Mouse (Mus musculus) cerebellum, adult 9-11 months (tissue): ENCODE measurements around the gene Fzd7.
A peak's percentile ranks its signal among the peaks of the same experiment; 100 is the strongest.
"Not testable (repeated sequence)": the region's sequence is repeated elsewhere in the genome, so short reads cannot be mapped to it uniquely, and the experiment has no call there.

Source experiments
- DNase-seq: peaks from one replicate; pipeline ENCODE4 v3.0.0; 2022

The Fzd7 gene

DNA sequence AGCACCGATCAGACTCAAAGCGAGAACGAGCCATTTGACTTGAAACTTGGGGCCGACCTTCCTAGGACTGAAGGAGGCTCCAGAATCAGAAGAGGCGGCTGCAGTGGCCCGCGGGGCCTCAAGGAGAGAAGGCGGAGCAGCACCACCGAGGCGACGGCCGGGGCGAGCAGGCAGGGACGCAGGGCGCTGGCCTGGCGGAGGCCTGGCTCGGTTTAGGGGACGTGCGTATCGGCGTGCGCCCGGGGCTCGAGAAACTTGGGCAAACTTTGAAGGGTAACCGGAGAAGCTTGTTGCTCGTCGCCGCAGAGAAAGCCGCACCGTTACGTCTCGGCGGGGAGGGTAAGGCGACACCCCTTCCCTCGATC, at the start of gene Fzd7:
TSS of gene Fzd7 (plus strand) at position 94 of the 365 bp plus-strand sequence.
- DNase-seq: no peak

GRCm38 (mm10) chr1:59433296-59433695, 48.9 kb upstream of the Fzd7 start:
- no peak for DNase-seq

GRCm38 (mm10) chr1:59434071-59434470, 48.2 kb upstream of the Fzd7 start:
- DNase-seq: peak; percentile 89

GRCm38 (mm10) chr1:59435270-59435669, 47.0 kb upstream of the Fzd7 start:
- DNase-seq: no peak

- DNase-seq: no peak
Observed at GRCm38 (mm10) chr1:59436321-59436720, 45.9 kb upstream of the Fzd7 start.

GRCm38 (mm10) chr1:59437927-59438326, 44.3 kb upstream of the Fzd7 start:
- no peak for DNase-seq

DNA sequence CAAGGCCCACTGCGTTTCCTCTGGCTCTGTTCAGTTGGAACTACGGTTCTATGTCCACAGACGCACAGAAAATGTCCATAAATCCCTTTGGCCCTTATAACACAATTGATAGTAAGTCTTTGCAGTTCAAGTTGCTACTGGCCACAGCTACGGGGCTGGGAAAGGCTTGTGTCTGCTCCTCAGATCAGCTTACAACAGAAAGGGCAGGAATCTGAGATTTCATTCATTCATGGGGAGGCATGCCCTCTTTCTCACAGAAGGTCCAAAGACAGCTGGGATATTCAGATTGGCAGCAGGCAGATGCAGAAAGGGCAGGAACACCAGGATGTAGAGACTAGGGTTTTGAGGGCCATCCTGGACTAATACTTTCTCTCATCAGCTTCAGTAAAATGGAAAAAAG, 43.9 kb upstream of the Fzd7 start:
- no peak for DNase-seq

DNA sequence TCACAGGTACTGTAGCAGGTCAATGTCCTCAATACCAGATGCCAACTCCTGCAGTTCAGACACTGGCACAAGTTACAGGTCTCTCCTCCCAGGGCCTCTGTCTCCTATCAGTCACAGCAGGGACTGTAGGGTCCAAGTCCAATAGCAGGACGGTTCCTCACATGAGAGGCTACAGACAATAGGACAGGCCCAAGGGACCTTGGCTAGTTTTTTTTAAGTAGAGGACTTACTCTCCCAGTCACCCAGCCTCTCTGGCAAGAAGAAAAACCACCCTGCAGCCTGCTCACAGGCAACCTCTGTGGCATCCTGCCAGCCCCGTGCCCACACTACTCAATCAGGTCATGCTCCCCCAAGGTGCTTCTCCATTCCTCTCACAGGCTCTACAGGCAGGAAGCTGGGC, 43.0 kb upstream of the Fzd7 start:
- DNase-seq: peak; percentile 67

GRCm38 (mm10) chr1:59439941-59440340, 42.3 kb upstream of the Fzd7 start:
- no peak for DNase-seq

GRCm38 (mm10) chr1:59442721-59443120, 39.5 kb upstream of the Fzd7 start:
- not testable (repeated sequence) for DNase-seq

DNA sequence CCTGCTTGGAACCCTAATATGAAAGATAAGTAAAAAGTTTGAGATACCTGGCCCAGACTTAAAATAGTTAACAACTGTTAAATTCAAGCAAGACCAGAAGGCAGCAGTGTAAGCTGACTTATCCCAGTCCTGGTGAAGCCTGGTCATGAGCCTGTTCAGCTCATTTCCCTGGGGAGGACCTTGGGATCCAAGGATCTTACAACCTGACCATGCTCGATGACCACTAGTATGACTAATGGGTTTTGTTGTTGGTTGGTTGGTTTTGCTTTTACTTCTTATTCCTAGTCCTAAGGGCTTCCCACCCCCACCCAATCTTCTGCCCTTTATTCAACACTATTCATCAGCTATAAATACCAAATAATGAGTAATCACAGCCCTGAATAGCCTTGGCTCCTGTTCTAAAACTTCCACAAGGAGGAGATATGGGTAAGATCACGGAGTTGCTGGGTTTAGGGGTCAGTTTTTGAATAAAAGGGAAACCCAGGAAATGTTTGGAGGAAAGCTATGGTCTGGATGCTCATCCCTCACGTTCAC, 38.0 kb upstream of the Fzd7 start:
- no peak for DNase-seq

- DNase-seq: no peak
Observed at GRCm38 (mm10) chr1:59445242-59445641, 37.0 kb upstream of the Fzd7 start.

DNA sequence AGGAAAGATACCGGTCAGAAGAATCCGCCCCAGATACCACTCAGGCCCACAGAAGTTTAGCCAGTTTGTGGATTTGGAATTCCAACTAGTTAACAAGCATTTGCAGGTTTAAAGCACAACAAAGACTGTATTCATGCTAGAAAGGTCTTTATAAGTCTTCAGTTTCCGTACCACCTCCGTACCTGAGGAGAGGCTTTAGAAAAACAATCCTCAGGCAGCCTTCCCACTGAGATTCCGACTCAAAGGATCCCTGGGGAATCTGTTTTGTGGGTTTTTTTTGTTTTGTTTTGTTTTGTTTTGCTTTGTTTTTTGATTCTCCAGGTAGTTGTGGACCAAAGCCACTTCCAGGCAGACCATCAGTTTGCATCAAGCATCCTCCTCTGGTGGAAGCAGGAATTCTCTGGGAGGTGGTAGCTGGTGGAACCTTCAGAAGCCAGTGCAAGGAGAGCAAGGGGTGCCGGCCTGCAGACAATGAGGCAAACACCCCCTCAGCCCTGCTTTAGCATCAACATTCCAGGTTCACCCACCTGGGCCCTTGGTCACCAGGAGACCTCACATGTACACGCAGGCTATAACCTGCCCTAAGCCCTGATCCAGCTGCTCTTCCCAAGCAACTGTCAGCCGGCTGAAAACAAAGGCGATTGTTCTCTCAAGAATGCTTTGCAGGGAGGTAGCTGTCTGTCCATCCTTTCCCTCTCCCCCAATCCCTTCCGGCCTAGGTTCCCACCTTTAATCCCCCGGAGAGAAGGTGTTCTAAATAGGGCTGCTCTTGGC, 33.5 kb upstream of the Fzd7 start:
- DNase-seq: no peak

DNA sequence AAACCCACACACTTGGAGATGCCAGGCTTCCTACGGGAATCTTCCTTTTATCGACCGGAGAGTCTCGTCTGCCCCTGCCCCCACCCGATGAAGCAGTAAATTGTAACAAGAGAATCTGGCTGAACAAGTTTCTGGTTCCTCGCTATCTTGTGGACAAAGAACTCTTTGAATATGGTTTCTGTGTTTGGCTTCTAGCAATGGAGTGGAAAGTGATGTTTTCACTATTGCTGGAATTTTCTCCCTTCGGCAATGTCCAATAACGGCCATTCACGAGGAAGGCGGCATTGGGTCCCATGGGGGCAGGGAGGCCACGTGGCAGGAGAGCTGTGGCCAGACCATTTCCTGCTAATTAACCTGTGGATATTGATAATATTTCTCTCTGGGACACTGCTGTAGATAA, 32.8 kb upstream of the Fzd7 start:
- no peak for DNase-seq

GRCm38 (mm10) chr1:59450896-59451295, 31.3 kb upstream of the Fzd7 start:
- DNase-seq: no peak

DNA sequence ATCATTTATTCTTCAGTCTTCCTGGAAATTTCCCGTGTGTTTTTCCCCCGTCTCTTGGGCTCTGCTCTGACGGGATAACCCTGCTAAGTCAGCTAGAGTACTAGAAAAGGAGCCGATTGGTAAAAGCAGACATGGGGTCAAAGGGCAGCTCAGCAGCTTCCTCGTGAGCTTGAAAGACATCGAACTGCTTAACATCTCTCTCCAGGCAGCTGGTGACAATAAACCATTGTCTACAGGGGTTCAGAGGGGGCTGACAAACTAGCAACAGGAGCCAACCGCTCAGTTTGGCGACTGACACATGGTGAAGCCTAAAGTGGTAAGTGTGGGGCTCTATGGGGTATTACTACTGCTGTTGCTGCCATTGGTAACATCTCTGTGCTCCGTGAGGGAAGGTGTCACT, 30.6 kb upstream of the Fzd7 start:
- DNase-seq: no peak

- no peak for DNase-seq
Observed at GRCm38 (mm10) chr1:59456825-59457224, 25.4 kb upstream of the Fzd7 start.

DNA sequence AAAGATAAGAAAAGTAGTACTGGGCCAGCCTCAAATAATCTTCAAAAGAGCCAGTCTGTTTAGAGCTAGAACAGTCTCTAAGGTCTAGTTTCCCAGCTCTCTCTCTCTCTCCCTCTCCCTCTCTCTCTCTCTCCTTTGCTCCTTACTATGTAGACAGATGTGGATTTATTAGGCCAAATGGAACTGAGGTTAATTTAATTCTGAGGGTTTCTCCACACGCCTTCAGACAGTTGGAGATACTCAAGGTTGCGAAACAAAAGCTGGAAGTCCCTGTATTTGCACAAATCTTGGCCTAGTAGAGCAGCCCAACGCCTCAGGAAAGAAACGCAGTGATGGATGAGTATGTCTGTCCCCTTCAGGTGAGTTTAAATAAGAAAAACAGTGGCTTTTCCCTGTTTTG, 24.4 kb upstream of the Fzd7 start:
- DNase-seq: no peak

DNA sequence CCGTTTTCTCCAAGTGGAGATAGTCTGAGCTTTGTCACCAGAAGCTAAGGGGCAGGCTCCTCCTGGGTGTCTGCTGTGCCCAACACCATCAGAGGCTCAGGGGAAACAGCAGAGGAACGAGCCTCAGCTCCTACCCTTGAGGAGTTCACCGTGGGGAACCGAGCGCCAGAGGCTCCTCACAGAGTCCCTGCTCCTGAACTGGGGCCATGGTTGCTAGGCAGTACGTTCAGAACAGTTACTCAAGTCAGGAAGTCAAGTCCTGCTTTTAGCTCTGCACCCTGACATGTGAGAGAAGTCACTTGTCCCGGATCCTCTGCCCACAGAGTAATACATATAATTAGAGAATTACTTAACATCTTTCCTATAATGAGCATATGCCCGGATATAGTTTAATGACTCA, 23.3 kb upstream of the Fzd7 start:
- DNase-seq: no peak

GRCm38 (mm10) chr1:59464696-59465639, 17.3 kb upstream of the Fzd7 start:
- DNase-seq: no peak

DNA sequence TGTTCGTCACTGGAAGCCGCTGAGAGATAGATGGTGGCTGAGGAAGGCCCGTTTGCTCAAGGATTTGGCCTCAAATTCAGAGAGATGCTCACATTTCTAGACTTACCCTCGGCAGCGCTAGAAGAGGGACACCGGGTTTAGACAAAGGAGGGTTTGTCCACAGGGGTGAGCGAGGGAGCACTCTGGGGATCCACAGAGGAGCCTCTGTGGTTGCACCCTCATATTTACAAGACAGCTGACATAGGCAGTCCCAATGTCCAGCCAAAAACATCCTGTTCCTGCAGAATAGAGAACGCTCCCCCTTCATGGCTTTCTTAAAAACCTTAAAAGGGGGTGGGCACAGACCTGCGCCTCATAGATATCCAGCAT, 16.6 kb upstream of the Fzd7 start:
- no peak for DNase-seq

DNA sequence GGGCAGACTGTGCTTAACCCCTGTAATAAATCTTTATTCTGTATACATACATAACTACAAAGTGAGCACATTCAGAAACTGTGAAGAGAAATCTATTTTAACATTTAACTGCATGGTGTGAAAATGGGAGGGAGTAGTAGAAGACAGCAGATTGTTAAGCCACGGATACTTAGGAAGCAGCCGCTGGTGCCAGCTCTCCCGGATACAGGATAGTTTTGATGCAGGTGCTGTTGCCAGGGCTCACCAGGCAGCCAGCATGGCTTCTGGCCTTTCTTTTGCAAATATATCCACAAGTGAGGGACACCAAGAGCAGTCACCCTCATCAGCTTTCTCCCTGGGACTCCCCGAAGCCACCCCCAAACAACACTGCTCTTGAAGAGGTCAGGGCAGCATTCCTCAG, 13.1 kb upstream of the Fzd7 start:
- peak; percentile 83 for DNase-seq

- no peak for DNase-seq
Observed at GRCm38 (mm10) chr1:59470766-59471165, 11.5 kb upstream of the Fzd7 start.
